Comparison of ENCODE assay signal across 23 mouse cellular contexts in genomic region chr7:16213986-16214385, GRCm38 (mm10). TPM values are rescaled to one million over a fixed set of nuclear protein-coding genes. Genes with fewer than 3 reads are reported as not detected.
DNase-seq lines count a peak whose midpoint lies in the region; ATAC-seq and TF ChIP-seq lines count a peak whose summit lies in the region.
"Had no signal": no experiment of that assay in that cellular context is flagged by ENCODE, and none has a peak within 500 bp of the region (broad histone marks: within the 10 kb centered on the region; RNA-seq: fewer than 3 reads in every experiment).

No protein-coding gene starts in this region.

- no peak for DNase-seq in liver, embryonic 14.5 days (ENCODE audit: low read depth in 3 of 3, low spot score in 3 of 3)
- DNase-seq in R1 (ENCODE audit: low read depth, low spot score), result peak; percentile 71
- DNase-seq in thymus, postnatal 25 days, result no peak
- DNase-seq in hindbrain, embryonic 10.5 days (ENCODE audit: low spot score), result no peak
- DNase-seq: adrenal gland, adult 8-10 months; adrenal gland, postnatal 14 days; adrenal gland, postnatal 36 days; cerebellum, adult 11-12 months; cerebellum, adult 2 months; cerebellum, adult 9-10 months; cerebellum, postnatal 10 days; cerebellum, postnatal 25 days; forebrain, postnatal 0 days had no signal

- H3K27me3 ChIP-seq in liver, embryonic 14.5 days (ENCODE audit: control insufficient read depth, insufficient read depth, low read length), result no peaks in the 10 kb centered on the region
- no peaks in the 10 kb centered on the region for H3K27me3 ChIP-seq in liver, embryonic 12.5 days (replicated peaks)
- no peaks in the 10 kb centered on the region for H3K27me3 ChIP-seq in hindbrain, embryonic 10.5 days (ENCODE audit: insufficient read depth, poor library complexity, severe bottlenecking)
- H3K27me3 ChIP-seq: forebrain, embryonic 13.5 days; forebrain, embryonic 15.5 days; Patski had no signal

- no peak for TF ChIP-seq EP300 in liver, embryonic 14.5 days (IDR thresholded peaks at IDR 0.05; ENCODE audit: low read depth)

- ATAC-seq in liver, embryonic 14.5 days (ENCODE audit: insufficient read depth), result no peak
- no peak for ATAC-seq in liver, embryonic 12.5 days
- peak; percentile 20 for ATAC-seq in megakaryocyte progenitor cell, adult 5-6 weeks (replicated peaks; ENCODE audit: poor library complexity)
- ATAC-seq: activated CD4-positive, CD25-positive, alpha-beta regulatory T cell, adult 4 months; forebrain, embryonic 13.5 days; forebrain, embryonic 15.5 days; forebrain, postnatal 0 days; Patski had no signal

- no peak overlapping the region for H3K4me3 ChIP-seq in liver, embryonic 14.5 days (ENCODE audit: insufficient read depth in 1 of 2, low read depth in 2 of 2, low read length in 2 of 2)
- H3K4me3 ChIP-seq in liver, embryonic 12.5 days, result no peak overlapping the region
- H3K4me3 ChIP-seq in hindbrain, embryonic 10.5 days, result no peak overlapping the region
- H3K4me3 ChIP-seq: forebrain, embryonic 13.5 days; forebrain, embryonic 15.5 days had no signal

- no peaks in the 10 kb centered on the region; the same call in 1 of the 2 replicates for H3K36me3 ChIP-seq in liver, embryonic 14.5 days (replicated peaks; ENCODE audit: control insufficient read depth, insufficient read depth, low read depth)
- H3K36me3 ChIP-seq in liver, embryonic 12.5 days, result peaks cover 94% of the 10 kb centered on the region
- peaks cover 96% of the 10 kb centered on the region for H3K36me3 ChIP-seq in hindbrain, embryonic 10.5 days

- no peak overlapping the region for H3K4me2 ChIP-seq in liver, embryonic 14.5 days (ENCODE audit: low read depth)
- H3K4me2 ChIP-seq in liver, embryonic 12.5 days, result no peak overlapping the region
- H3K4me2 ChIP-seq: forebrain, embryonic 13.5 days; forebrain, embryonic 15.5 days had no signal

- H3K9me3 ChIP-seq in liver, embryonic 14.5 days (ENCODE audit: control insufficient read depth, low read length), result no peaks in the 10 kb centered on the region
- no peaks in the 10 kb centered on the region for H3K9me3 ChIP-seq in liver, embryonic 12.5 days (replicated peaks)
- no peaks in the 10 kb centered on the region for H3K9me3 ChIP-seq in hindbrain, embryonic 10.5 days
- H3K9me3 ChIP-seq: forebrain, embryonic 13.5 days; forebrain, embryonic 15.5 days; G1E had no signal

- WGBS in liver, embryonic 14.5 days (ENCODE audit: insufficient replicate concordance), result 83% methylated on average over 9 of the region's 9 CpGs
- 85% methylated on average over 9 of the region's 9 CpGs for WGBS in liver, embryonic 12.5 days (ENCODE audit: insufficient replicate concordance)
- 93% methylated on average over 9 of the region's 9 CpGs for WGBS in hindbrain, embryonic 10.5 days

- H3K4me1 ChIP-seq in liver, embryonic 14.5 days (replicated peaks; ENCODE audit: control insufficient read depth in 2 of 2, insufficient read depth in 2 of 2, low read length in 1 of 2), result no peaks in the 10 kb centered on the region; a peak in 1 of 4 replicates
- no peaks in the 10 kb centered on the region; the same call in 1 of the 2 replicates for H3K4me1 ChIP-seq in liver, embryonic 12.5 days
- H3K4me1 ChIP-seq in hindbrain, embryonic 10.5 days (replicated peaks), result no peaks in the 10 kb centered on the region
- H3K4me1 ChIP-seq: forebrain, embryonic 13.5 days; forebrain, embryonic 15.5 days had no signal

- TF ChIP-seq CTCF in liver, embryonic 14.5 days (IDR thresholded peaks at IDR 0.05; ENCODE audit: low read depth), result peak; percentile 4; the same call in 1 of the 2 replicates

- H3K9ac ChIP-seq in liver, embryonic 14.5 days (replicated peaks), result no peak overlapping the region
- H3K9ac ChIP-seq in liver, embryonic 12.5 days, result no peak overlapping the region
- H3K9ac ChIP-seq: forebrain, embryonic 13.5 days; forebrain, embryonic 15.5 days; forebrain, postnatal 0 days had no signal

- H3K27ac ChIP-seq in liver, embryonic 14.5 days, result no peak overlapping the region
- no peak overlapping the region for H3K27ac ChIP-seq in liver, embryonic 12.5 days
- no peak overlapping the region for H3K27ac ChIP-seq in hindbrain, embryonic 10.5 days
- H3K27ac ChIP-seq: forebrain, embryonic 13.5 days; forebrain, embryonic 15.5 days had no signal

RNA-seq across cellular contexts. Expression of gene Dhx34, which starts 7.9 kb away (rescaled TPM):
- 5.0 and 5.3 TPM in 2 replicates for polyA plus RNA-seq in liver, embryonic 14.5 days (2012; rRNA removed)
- 3.6 and 3.7 TPM in 2 replicates for polyA plus RNA-seq in liver, embryonic 14.5 days (2014; fragmentation: Nextera tagmentation; extraction: Ambion mirVana)
- 9.5 and 9.6 TPM in 2 replicates for polyA plus RNA-seq in liver, embryonic 12.5 days (2016; fragmentation: Nextera tagmentation; extraction: Ambion mirVana)
- 6.0 and 6.7 TPM in 2 replicates for total RNA-seq in megakaryocyte progenitor cell, adult 5-6 weeks (2015)
- 6.6 and 8.1 TPM in 2 replicates for total RNA-seq in megakaryocyte progenitor cell, adult 5-6 weeks (2017)
- polyA plus RNA-seq in hindbrain, embryonic 10.5 days (2016; fragmentation: Nextera tagmentation; extraction: Ambion mirVana), result 22.0 and 22.3 TPM in 2 replicates

RNA-seq across cellular contexts. Expression of gene C5ar2, which starts 30.0 kb away (rescaled TPM):
- polyA plus RNA-seq in liver, embryonic 14.5 days (2012; rRNA removed), result 0.47 and 0.56 TPM in 2 replicates
- polyA plus RNA-seq in liver, embryonic 14.5 days (2014; fragmentation: Nextera tagmentation; extraction: Ambion mirVana), result 0.30 and 0.33 TPM in 2 replicates
- 1.6 and 1.7 TPM in 2 replicates for polyA plus RNA-seq in liver, embryonic 12.5 days (2016; fragmentation: Nextera tagmentation; extraction: Ambion mirVana)
- total RNA-seq in megakaryocyte progenitor cell, adult 5-6 weeks (2015), result 1.1 and 1.7 TPM in 2 replicates
- total RNA-seq in megakaryocyte progenitor cell, adult 5-6 weeks (2017), result 1.1 and 1.3 TPM in 2 replicates
- 0.05 TPM in 1 of 2 replicates, not detected in the other for polyA plus RNA-seq in hindbrain, embryonic 10.5 days (2016; fragmentation: Nextera tagmentation; extraction: Ambion mirVana)
- polyA plus RNA-seq: activated CD4-positive, CD25-positive, alpha-beta regulatory T cell, adult 4 months; C2C12; embryonic facial prominence, embryonic 11.5 days; embryonic facial prominence, embryonic 14.5 days; forebrain, embryonic 15.5 days; Patski had no signal

RNA-seq across cellular contexts. Expression of gene Meis3, which starts 39.1 kb away (rescaled TPM):
- 1.2 and 1.6 TPM in 2 replicates for polyA plus RNA-seq in liver, embryonic 14.5 days (2012; rRNA removed)
- polyA plus RNA-seq in liver, embryonic 14.5 days (2014; fragmentation: Nextera tagmentation; extraction: Ambion mirVana), result 0.70 and 1.0 TPM in 2 replicates
- 4.4 and 5.7 TPM in 2 replicates for polyA plus RNA-seq in liver, embryonic 12.5 days (2016; fragmentation: Nextera tagmentation; extraction: Ambion mirVana)
- 0.34 TPM in 1 of 2 replicates, not detected in the other for total RNA-seq in megakaryocyte progenitor cell, adult 5-6 weeks (2015)
- total RNA-seq in megakaryocyte progenitor cell, adult 5-6 weeks (2017), result not detected in 2 replicates
- polyA plus RNA-seq in hindbrain, embryonic 10.5 days (2016; fragmentation: Nextera tagmentation; extraction: Ambion mirVana), result 117 and 173 TPM in 2 replicates

RNA-seq across cellular contexts. Expression of gene C5ar1, which starts 45.4 kb away (rescaled TPM):
- 0.95 and 1.1 TPM in 2 replicates for polyA plus RNA-seq in liver, embryonic 14.5 days (2012; rRNA removed)
- 1.1 and 1.9 TPM in 2 replicates for polyA plus RNA-seq in liver, embryonic 14.5 days (2014; fragmentation: Nextera tagmentation; extraction: Ambion mirVana)
- polyA plus RNA-seq in liver, embryonic 12.5 days (2016; fragmentation: Nextera tagmentation; extraction: Ambion mirVana), result 1.7 and 2.1 TPM in 2 replicates
- total RNA-seq in megakaryocyte progenitor cell, adult 5-6 weeks (2015), result 2.4 and 4.0 TPM in 2 replicates
- total RNA-seq in megakaryocyte progenitor cell, adult 5-6 weeks (2017), result 0.57 and 1.2 TPM in 2 replicates
- polyA plus RNA-seq in hindbrain, embryonic 10.5 days (2016; fragmentation: Nextera tagmentation; extraction: Ambion mirVana), result 0.96 and 0.97 TPM in 2 replicates
- polyA plus RNA-seq: activated CD4-positive, CD25-positive, alpha-beta regulatory T cell, adult 4 months; G1E; Patski had no signal

RNA-seq across cellular contexts. Expression of gene Inafm1, which starts 59.4 kb away (rescaled TPM):
- polyA plus RNA-seq in liver, embryonic 14.5 days (2012; rRNA removed), result 7.9 and 8.3 TPM in 2 replicates
- polyA plus RNA-seq in liver, embryonic 14.5 days (2014; fragmentation: Nextera tagmentation; extraction: Ambion mirVana), result 3.5 and 4.0 TPM in 2 replicates
- 8.6 and 8.8 TPM in 2 replicates for polyA plus RNA-seq in liver, embryonic 12.5 days (2016; fragmentation: Nextera tagmentation; extraction: Ambion mirVana)
- total RNA-seq in megakaryocyte progenitor cell, adult 5-6 weeks (2015), result 5.0 and 11.3 TPM in 2 replicates
- total RNA-seq in megakaryocyte progenitor cell, adult 5-6 weeks (2017), result 5.2 and 6.8 TPM in 2 replicates
- polyA plus RNA-seq in hindbrain, embryonic 10.5 days (2016; fragmentation: Nextera tagmentation; extraction: Ambion mirVana), result 7.7 and 13.0 TPM in 2 replicates

Comparison
In these comparisons a context has a peak if more than half of its experiments do, and no peak if none do; other contexts are left out.
1. RNA of gene Meis3, which starts 39.1 kb away (polyA plus RNA-seq): 117 to 173 TPM in hindbrain, embryonic 10.5 days; 4.4 to 5.7 TPM in liver, embryonic 12.5 days and 0.70 to 1.6 TPM in liver, embryonic 14.5 days; every median in the first group is over 10 times any median in the second.